Mouse (Mus musculus): ENCODE measurements around the gene Hibch. TPM values are rescaled to one million over a fixed set of nuclear protein-coding genes. Genes with fewer than 3 reads are reported as not detected.
"Not testable (repeated sequence)": the region's sequence is repeated elsewhere in the genome, so short reads cannot be mapped to it uniquely, and the experiment has no call there.

The Hibch gene
- 10 to 100 TPM; 33.8 to 38.1 (median 36.5) TPM for total RNA-seq (2022)

- DNase-seq (ENCODE audit: low spot score in 2 of 2), result peak; percentile 99
Measured at GRCm38 (mm10) chr1:52844782-52845665, at the start of gene Hibch. Hibch (plus strand) TSS chr1:52844929.

- DNase-seq (ENCODE audit: low spot score in 2 of 2), result no peak
Measured at GRCm38 (mm10) chr1:52795927-52796326, 48.8 kb upstream of the Hibch start.

- no peak for DNase-seq (ENCODE audit: low spot score in 2 of 2)
Measured at GRCm38 (mm10) chr1:52799056-52799726, 45.5 kb upstream of the Hibch start.

GRCm38 (mm10) chr1:52799772-52800171, 45.0 kb upstream of the Hibch start:
- DNase-seq (ENCODE audit: low spot score in 2 of 2), result no peak

- no peak for DNase-seq (ENCODE audit: low spot score in 2 of 2)
Measured at GRCm38 (mm10) chr1:52800340-52800740, 44.4 kb upstream of the Hibch start.

- no peak for DNase-seq (ENCODE audit: low spot score in 2 of 2)
Measured at GRCm38 (mm10) chr1:52801651-52802050, 43.1 kb upstream of the Hibch start.

GRCm38 (mm10) chr1:52802406-52802975, 42.2 kb upstream of the Hibch start:
- DNase-seq (ENCODE audit: low spot score in 2 of 2), result no peak

- DNase-seq (ENCODE audit: low spot score in 2 of 2), result no peak
Measured at GRCm38 (mm10) chr1:52805041-52805440, 39.7 kb upstream of the Hibch start.

GRCm38 (mm10) chr1:52808456-52808855, 36.3 kb upstream of the Hibch start:
- DNase-seq (ENCODE audit: low spot score in 2 of 2), result no peak

GRCm38 (mm10) chr1:52816232-52816891, 28.4 kb upstream of the Hibch start:
- no peak for DNase-seq (ENCODE audit: low spot score in 2 of 2)

GRCm38 (mm10) chr1:52816910-52817812, 27.6 kb upstream of the Hibch start, which contains the start of gene Inpp1:
Inpp1 (minus strand) TSS chr1:52817688.
- peak; percentile 70 to 80 for DNase-seq (ENCODE audit: low spot score in 2 of 2)

- DNase-seq (ENCODE audit: low spot score in 2 of 2), result no peak
Measured at GRCm38 (mm10) chr1:52817813-52818147, 26.9 kb upstream of the Hibch start.

- no peak for DNase-seq (ENCODE audit: low spot score in 2 of 2)
Measured at GRCm38 (mm10) chr1:52839099-52839498, 5.6 kb upstream of the Hibch start.

- no peak for DNase-seq (ENCODE audit: low spot score in 2 of 2)
Measured at GRCm38 (mm10) chr1:52844354-52844753, 375 bp upstream of the Hibch start.

- no peak for DNase-seq (ENCODE audit: low spot score in 2 of 2)
Measured at GRCm38 (mm10) chr1:52846556-52846955, 1.8 kb downstream of the Hibch start.

GRCm38 (mm10) chr1:52849422-52849821, 4.7 kb downstream of the Hibch start:
- DNase-seq (ENCODE audit: low spot score in 2 of 2), result no peak

- DNase-seq (ENCODE audit: low spot score in 2 of 2), result not testable (repeated sequence)
Measured at GRCm38 (mm10) chr1:52854029-52854428, 9.3 kb downstream of the Hibch start.

GRCm38 (mm10) chr1:52855904-52856601, 11.3 kb downstream of the Hibch start:
- no peak for DNase-seq (ENCODE audit: low spot score in 2 of 2)

GRCm38 (mm10) chr1:52864220-52864619, 19.5 kb downstream of the Hibch start:
- DNase-seq (ENCODE audit: low spot score in 2 of 2), result no peak

GRCm38 (mm10) chr1:52866007-52866406, 21.3 kb downstream of the Hibch start:
- no peak for DNase-seq (ENCODE audit: low spot score in 2 of 2)

Data from gastrocnemius, adult 8-10 months (tissue).